Mouse (Mus musculus) inflammation-experienced regulatory T-cells (primary cell): Measurements from ENCODE around the gene Sirt2. TPM values are rescaled to one million over a fixed set of nuclear protein-coding genes. Genes with fewer than 3 reads are reported as not detected.

Source experiments
- polyA plus RNA-seq, 2 experiments: library from polyadenylated mRNA; unstranded; fragments of 100-300 nt; shearing (Covaris generic); gene quantifications; one replicate each; pipeline ENCODE4 v1.2.1; 2017

Sirt2 gene
- polyA plus RNA-seq = 10 to 100 TPM; 86.5 to 91.3 TPM

GRCm38 (mm10) chr7:28766173-28766879 lies at the start of gene Sirt2:
TSS of gene Sirt2 (plus strand) at chr7:28766735.

GRCm38 (mm10) chr7:28741709-28742438 lies 24.7 kb upstream of the Sirt2 start, which contains the start of the genes Mrps12 and Sars2:
TSS of gene Mrps12 (minus strand) at chr7:28741820.
TSS of gene Sars2 (plus strand) at chr7:28741992.

GRCm38 (mm10) chr7:28756079-28756478 lies 10.5 kb upstream of the Sirt2 start, which contains the start of gene Ccer2:
TSS of gene Ccer2 (plus strand) at chr7:28756174.

GRCm38 (mm10) chr7:28767462-28767965 lies 979 bp downstream of the Sirt2 start, which contains the start of gene Nfkbib:
TSS of gene Nfkbib (minus strand) at chr7:28767512.

GRCm38 (mm10) chr7:28788307-28789195 lies 22.0 kb downstream of the Sirt2 start, which contains the start of gene Rinl:
TSS of gene Rinl (plus strand) at chr7:28788969.

GRCm38 (mm10) chr7:28808221-28808941 lies 41.8 kb downstream of the Sirt2 start, which contains the start of gene Hnrnpl:
TSS of gene Hnrnpl (plus strand) at chr7:28808541.

GRCm38 (mm10) chr7:28824941-28825685 lies 58.6 kb downstream of the Sirt2 start, which contains the start of gene Ech1:
TSS of gene Ech1 (plus strand) at chr7:28825217.

GRCm38 (mm10) chr7:28833723-28834347 lies 67.3 kb downstream of the Sirt2 start, which contains the start of gene Lgals4:
TSS of gene Lgals4 (plus strand) at chr7:28833854.

Other genes starting within 250 kb of the Sirt2 start
- under 1 TPM in 1 of 2 experiments, not detected in 1; 0.60 TPM for gene Ifnl3, start 243.9 kb upstream of the Sirt2 start, polyA plus RNA-seq
- not detected for gene Sycn, start 225.8 kb upstream of the Sirt2 start, polyA plus RNA-seq
- gene Nccrp1, start 219.5 kb upstream of the Sirt2 start, polyA plus RNA-seq = not detected
- gene Samd4b, start 168.6 kb upstream of the Sirt2 start, polyA plus RNA-seq = 10 to 100 TPM; 23.9 to 30.0 TPM
- 1 to 10 TPM; 6.3 to 8.7 TPM for gene Pak4, start 168.6 kb upstream of the Sirt2 start, polyA plus RNA-seq
- under 1 TPM in 1 of 2 experiments, not detected in 1; 0.28 TPM for gene Acp7, start 135.4 kb upstream of the Sirt2 start, polyA plus RNA-seq
- 10 to 100 TPM in 1 of 2 experiments, 1 to 10 TPM in 1; 3.2 to 15.0 TPM for gene Fbxo27, start 73.9 kb upstream of the Sirt2 start, polyA plus RNA-seq
- gene Fbxo17, start 49.9 kb upstream of the Sirt2 start, polyA plus RNA-seq = 10 to 100 TPM; 16.2 to 19.2 TPM
- 10 to 100 TPM; 78.0 to 82.9 TPM for gene Mrps12, start 24.9 kb upstream of the Sirt2 start, polyA plus RNA-seq
- gene Sars2, start 24.7 kb upstream of the Sirt2 start, polyA plus RNA-seq = 10 to 100 TPM; 17.3 to 28.8 TPM
- not detected for gene Ccer2, start 10.6 kb upstream of the Sirt2 start, polyA plus RNA-seq
- 10 to 100 TPM; 89.5 to 96.2 TPM for gene Nfkbib, start 777 bp downstream of the Sirt2 start, polyA plus RNA-seq
- 100 to 1,000 TPM; 273 to 344 TPM for gene Rinl, start 22.2 kb downstream of the Sirt2 start, polyA plus RNA-seq
- gene Hnrnpl, start 41.8 kb downstream of the Sirt2 start, polyA plus RNA-seq = 100 to 1,000 TPM; 235 to 257 TPM
- 100 to 1,000 TPM; 196 to 213 TPM for gene Ech1, start 58.5 kb downstream of the Sirt2 start, polyA plus RNA-seq
- 10 to 100 TPM; 21.0 to 34.8 TPM for gene Lgals4, start 67.1 kb downstream of the Sirt2 start, polyA plus RNA-seq
- 1 to 10 TPM; 1.7 to 9.7 TPM for gene Lgals7, start 97.1 kb downstream of the Sirt2 start, polyA plus RNA-seq
- gene Capn12, start 114.7 kb downstream of the Sirt2 start, polyA plus RNA-seq = under 1 TPM; 0.11 to 0.15 TPM
- gene Actn4, start 195.6 kb downstream of the Sirt2 start, polyA plus RNA-seq = 100 to 1,000 TPM; 248 to 281 TPM
- 100 to 1,000 TPM; 306 to 337 TPM for gene Eif3k, start 215.1 kb downstream of the Sirt2 start, polyA plus RNA-seq
- 100 to 1,000 TPM; 122 to 163 TPM for gene Map4k1, start 215.3 kb downstream of the Sirt2 start, polyA plus RNA-seq